Mouse (Mus musculus) cerebellum, adult 18-20 months (tissue): Measurements from ENCODE around the gene Msrb2.

Experiments
- DNase-seq, 2 experiments: peaks; one replicate each; pipeline ENCODE4 v3.0.0; 2021

Gene Msrb2

DNA sequence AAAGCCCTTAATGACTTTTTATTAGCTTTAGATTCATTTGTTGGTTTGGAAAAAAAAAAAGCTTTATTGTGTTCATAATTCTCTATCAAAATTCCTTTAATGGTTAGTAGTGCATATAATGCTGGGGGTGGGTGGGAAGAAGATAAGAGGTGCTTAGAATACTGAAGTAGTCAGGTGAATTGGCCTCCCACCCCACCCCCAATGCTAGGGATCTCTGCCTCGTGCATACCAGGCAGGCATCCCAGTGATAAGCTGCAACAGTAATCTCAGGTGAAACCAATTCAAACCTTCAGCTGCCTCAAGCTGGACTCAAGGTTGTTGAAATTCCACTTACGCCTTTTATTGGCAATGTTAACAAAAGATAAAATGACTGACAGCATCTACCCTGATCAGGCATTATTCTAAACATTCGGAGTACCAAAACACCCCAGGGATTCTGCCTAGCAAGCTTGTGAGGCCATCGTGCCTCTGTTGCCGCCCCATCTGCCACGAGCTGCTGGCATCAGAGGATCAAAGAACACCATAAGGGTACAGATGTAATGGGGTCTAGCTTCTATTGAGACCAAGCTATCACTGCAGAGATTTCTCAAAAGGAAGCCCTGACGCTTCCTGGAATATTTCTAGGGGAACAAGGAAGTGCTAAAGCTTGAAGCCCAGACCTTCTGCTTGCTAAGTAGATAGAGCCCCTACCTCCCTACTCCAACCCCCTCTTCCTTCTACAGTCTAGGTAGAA is 19.3 kb downstream of the Msrb2 start:
- DNase-seq = no peak

DNA sequence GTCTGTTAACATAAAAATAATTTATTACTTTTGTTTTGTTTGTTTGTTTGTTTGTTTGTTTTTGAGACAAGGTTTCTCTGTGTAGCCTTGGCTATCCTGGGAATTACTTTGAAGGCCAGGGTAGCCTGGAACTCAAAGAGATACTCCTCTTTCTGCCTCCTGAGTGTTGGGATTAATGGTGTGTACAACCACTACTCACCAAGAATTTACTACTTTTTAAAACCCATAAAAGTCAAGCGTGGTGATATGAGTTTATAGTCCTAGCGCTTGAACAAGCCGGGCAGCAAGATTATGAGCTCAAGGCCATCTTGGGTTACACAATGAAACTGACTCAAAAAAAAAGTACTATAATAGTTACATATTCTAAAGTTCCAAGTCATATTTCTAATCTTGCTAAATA is 20.4 kb downstream of the Msrb2 start:
- DNase-seq = no peak

DNA sequence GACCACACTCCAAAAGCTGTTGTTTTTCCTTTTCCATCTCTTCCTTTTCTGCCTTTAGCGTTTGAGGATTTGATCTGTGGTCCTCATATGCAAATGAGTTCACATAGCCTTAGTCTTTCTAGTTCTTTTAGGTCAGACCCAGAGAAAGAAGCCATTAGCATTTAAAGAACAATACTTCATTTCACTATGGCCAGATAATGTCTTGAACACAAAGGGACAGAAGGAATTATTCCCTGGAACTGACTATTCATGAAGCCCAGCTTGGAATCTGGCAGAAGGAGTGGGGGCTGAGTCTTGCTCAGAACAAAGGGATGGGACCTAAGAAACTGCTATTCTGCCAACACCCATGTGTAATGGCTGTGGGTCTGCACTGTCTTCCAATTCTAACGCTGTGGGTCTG is 21.6 kb downstream of the Msrb2 start:
- no peak for DNase-seq

DNA sequence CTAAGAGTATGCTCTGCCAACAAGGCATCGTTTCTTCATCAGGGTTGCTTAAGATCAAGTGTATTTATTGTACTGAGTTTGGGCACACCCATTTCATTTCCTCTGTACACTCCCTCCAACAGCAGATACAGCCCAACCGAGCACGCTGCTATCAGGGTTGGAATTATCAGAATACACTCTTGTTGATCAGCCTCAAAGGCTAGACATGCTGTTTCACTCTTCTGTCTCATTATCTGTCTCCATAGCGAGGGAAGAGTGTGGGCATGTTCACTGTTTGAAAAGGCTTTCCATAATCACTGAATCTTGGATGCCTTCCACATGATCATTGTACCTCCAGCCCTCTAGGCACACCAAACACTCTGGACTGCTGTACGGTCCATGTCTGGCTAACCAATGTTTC is 34.2 kb downstream of the Msrb2 start:
- DNase-seq = no peak

DNA sequence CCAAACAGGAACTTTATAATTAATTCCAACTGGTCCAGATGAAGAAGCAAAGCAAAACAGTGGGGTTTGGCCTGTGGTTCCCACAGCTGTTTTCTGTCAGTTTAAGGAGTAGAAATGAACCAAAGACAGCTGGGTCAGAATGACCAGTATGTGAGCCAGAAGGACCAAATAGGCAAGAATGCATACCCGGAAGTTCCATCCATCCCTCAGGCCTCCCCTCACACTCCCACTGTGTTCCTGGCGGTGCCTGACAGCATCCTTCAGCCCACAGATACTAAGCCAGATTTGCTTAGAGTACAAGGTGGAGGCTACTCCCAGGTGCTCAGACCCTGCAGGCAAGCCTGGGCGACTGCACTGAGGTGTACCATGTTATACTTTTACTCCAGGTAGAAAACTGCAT is 35.3 kb downstream of the Msrb2 start:
- DNase-seq = no peak

DNA sequence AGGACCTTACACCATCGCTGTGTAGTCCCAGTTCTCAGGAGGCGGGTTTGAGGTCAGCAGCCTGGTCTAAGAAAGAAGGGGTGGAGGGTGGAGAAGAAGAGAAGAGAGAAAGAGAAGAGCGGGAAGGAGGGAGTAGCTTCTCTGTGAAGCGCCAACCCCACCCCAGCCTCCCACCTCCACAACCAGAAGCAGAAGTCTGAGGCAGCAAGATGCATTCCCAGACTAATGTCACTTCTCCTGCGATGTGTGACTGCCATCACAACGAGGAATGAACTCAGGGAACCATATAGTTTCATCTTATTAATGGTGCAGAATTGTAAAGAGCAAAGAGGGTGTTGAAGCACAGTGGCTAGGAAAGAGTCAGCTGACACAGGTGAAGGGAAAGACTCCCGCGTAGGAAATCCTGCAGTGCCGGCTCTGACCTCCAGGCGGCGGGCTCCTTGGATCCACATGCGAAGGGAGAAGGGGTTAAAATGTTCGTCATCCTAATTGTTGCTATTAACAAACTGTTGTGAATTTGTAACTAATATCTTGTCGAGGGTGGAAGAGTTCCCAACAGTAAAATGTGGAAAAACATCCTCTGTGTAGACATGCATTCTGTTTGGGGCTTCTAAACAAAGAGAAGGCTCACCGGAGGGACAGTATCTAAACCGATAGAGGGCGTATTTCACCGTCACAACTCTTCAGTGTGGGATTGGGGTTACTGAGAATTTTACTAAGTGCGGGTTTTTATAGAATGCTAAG is 43.2 kb downstream of the Msrb2 start:
- peak; percentile 50 to 62 for DNase-seq

DNA sequence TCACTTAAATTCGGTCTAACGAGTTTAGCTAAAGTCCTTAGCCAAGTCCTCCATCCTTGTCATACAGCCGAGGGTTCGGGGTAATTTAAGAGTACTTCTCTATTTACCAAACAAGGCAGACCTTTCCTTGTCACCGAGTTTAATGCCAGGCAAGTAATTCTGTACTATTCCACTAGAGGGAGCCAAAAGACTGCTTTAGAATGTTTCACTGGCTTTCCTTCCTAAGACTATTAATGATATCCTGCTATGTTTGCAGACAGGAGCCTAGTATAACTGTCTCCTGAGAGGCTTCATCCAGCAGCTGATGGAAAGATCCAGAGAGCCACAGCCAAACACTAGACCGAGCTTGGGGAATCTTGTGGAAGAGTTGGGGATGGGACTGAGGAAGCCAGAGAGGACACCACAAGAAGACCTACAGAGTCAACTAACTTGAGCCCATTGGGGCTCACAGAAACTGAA is 43.9 kb downstream of the Msrb2 start:
- DNase-seq = peak; percentile 25 to 43

DNA sequence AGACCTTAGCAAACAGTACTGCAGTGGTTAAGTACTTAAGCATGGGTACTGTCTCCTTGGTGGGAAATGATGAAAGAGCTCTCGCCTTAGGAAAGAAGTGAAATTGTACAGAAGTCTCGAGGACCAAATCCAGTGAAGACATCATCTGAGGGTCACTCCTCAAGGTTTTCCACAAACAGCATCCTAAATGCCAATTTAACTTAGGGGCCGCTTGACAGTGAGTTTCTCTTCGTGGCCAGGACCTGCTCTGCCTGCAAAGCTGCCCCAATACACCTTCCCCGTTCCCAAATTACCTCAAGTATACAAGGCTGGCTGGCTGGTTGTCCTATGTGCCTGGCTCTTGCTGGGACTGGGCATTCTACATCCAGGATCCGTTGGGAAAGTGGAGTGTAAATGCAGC is 44.8 kb downstream of the Msrb2 start:
- DNase-seq = no peak

DNA sequence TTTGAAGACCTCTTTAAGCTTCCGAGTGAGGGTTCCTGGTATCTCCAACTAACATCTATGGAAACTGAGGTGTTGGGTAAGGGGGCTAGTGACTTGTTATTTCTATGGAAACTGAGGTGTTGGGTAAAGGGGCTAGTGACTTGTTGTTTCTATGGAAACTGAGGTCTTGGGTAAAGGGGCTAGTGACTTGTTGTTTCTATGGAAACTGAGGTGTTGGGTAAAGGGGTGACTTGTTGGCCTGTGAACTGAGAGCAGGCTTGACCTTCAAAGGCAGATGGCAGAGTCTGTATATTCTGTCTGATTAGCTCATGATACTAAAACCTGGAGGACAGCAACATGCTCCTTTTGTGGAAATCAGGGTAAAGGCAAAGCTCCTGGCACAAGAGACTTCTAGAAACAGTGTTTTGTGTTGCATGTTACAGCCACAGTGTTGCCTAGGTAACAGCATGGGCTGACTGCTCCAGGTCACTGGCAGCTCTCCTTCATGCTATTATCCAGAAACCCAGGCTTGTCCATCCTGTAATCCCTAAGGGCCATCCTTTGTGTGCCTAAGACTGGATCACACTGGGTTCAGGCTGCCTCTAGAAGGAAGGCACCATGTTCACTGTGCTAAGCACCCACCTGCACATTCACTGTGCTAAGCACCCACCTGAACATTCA is 48.6 kb downstream of the Msrb2 start:
- DNase-seq = no peak

DNA sequence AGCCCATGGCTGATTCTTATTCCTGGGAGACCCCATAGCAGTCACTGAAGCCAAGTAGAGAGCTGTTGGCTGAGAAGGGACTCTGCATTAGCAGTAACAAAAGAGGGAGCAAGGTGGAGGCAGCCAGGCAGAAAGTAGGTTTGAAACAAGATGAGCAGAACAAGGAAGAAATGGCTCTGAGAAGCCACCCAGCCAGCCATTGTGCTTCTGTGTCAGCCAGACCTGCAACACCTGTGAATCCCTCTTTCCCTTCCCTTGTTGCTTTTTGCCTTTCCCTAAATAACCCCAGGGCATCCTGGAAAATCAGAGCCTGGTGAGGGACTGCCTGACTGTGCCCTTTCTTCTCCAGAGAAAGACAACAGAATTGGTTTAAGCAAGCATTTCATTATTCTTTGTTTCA is 51.0 kb downstream of the Msrb2 start:
- DNase-seq = no peak

DNA sequence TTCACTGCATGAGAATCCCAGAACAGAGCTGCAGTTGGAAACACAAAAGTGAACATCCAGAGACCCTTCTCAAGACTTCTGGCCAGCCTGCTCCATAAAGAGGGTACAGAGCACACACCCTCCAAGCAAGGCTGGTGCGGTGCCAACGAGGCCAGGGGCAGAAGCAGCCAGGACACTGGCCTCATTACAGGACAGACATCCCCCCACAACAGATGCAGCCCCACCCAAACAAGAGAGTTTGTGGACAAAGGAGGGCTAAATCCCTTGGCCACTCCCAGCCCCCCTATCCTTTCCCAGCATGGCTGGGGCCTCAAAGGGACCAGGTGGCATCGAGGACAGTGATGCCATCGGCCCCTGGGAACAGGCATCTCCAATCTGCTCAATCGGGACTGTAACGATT is 51.8 kb downstream of the Msrb2 start:
- DNase-seq = no peak

DNA sequence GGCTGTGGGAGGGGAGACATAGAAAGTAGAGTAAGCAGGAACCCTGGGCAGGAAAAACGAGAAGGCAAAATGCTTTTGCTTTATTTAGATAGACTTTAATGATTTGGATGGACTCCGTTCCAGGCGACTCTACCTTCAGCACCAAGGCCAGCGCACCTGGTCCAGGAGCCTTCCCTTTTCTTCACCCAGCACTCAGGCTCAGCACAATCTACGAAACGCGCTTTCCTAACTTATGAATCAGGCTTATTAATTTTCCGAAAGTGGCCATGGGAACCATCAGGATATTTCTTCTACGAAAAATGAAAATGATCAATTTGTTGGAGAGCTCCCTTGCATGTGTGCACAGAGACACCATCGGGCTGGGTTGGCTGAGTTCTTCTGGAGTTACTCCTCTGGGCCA is 57.8 kb downstream of the Msrb2 start:
- no peak for DNase-seq

DNA sequence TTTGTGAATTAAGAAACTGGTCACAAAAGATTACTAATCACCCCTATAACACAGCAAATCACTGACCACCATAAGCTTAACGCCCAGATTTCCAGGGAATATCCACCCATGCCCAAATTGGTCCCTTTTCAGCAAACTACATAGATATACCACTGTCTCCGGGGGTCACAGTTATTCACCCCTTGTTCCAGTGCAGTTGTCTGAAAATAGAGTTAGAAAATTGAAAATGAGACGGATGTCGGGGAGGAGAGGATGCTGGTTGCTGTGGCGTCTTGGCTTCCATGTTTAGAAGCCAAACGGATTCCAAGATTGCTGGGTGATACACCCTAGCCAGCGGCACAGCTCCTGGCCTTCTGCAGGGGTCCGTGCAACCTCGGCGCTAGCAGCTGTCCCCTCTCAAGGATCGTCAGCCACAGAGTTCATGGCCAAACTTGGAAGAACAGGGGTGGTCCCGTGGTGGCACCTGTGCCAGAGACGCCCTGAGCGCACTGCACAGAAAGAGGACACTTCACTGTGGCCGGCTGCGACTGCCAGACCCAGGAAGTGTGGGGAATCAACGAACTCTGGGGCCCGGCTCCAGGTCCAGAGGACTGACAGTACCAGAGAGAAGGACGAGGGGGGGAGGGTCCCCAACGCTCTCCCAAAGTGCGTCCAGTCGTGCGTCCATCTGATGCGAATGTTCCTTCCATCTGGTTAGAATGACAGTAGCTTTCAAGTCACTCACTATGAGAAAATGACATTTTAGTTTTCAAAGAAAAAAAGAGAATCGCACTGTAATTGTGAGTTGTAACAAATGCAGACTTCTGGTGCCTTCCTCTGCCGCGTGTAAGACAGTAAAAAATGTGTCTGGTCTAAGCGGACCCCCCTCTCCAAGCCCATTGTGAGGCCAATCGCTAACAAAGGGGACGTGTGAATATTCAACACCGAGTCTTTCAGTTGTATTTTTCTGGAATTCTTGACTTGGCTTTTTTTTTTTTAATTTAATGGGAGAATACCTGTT is 58.8 kb downstream of the Msrb2 start:
- no peak for DNase-seq

DNA sequence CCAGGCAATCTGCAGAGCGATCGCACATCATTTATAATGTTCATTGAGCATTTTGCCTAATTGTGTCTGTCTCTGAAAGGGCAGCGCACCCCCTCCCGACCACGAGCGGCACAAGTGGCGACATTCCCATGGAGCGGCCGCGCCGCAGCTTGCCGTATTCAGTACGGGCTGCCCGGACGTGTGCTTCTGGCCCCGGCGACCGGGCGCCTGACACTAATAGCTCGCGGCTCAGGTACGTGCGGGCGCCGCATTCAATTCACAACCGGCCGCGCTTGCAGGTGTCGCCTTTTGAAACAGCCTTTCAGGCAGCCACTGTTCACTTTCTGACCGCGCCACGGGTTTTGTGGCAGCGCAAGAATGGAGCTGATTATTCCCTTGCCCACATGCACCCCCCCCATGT is 59.5 kb downstream of the Msrb2 start:
- no peak for DNase-seq

DNA sequence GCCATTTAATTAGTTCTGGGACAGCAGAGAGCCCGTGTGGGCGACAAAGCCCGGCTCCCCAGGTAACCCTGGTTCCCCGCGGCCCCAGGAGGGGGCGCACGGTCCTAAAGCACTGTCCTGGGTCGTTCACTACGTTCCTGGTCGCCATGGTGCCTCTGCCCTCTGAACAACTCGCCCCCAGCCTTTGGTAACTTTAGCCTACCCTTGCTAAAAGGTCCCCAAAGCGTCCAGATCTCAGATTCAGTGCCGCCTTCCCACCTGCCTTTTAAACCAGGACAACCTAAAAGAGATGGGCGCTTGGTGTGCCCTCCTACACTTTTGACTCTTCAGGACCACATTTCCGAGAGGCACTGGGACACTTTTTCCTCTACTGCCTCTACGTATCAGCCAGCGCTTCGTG is 59.9 kb downstream of the Msrb2 start:
- no peak for DNase-seq

DNA sequence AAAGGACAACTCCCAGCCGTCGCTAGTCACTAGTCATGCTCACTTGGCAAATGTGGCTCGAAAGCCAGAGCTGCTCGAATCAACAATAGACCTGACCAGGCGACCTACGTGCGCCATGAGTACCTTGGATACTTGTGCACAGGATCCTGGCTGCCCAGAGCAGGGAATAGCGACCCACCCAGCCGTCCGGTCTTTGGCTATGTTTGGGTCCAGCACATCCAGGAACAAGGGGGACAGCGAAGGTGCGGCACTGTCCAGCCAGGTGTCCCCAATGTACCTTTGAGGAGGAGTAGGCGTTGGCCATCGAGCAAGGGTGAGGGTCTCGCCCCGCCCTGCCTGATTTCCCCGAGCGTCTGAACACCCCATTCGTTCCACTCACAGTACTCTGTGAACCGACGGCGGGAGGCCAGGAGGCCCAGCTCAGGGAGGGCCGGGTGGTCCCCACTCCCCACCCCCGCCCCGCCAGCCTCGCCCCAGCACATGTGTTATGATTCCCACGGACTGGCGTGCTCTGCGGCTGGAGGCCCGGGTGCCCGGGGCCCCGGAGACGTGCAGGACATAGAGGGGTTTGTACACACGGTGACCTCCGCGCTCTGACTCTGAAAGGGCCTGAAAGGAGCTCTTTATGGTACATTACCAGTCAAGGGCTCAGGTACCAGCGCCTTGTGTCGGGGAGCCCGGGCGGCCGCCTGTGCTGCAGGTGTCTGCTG is 60.5 kb downstream of the Msrb2 start:
- DNase-seq = no peak

DNA sequence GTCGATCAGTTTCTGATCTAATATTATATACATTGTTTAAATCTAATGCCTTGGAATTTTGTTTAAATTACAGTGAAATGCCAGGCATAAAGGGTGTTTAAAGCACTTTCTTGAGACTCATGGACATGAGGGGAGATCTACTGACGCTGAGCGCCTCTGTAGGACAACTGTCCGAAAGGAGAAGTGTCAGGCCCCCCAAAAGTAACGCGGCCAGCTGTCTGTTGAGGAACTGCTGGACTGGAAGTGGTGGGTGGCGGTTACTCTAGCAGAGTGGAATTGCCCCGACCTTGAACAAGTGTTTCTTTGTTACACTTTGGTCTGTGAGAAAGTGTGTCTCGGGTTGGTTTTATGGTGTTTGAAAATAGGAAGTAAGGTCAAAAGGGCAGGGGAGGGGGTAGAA is 73.1 kb downstream of the Msrb2 start:
- no peak for DNase-seq
